Mouse (Mus musculus) stomach, postnatal 0 days (tissue): ENCODE data around the gene Teddm1b.

ENCODE experiments used
- CTCF ChIP-seq: IDR thresholded peaks from 2 replicates; pipeline ENCODE4 v1.5.1; 2016; ENCODE audit warnings: antibody characterized with exemption, low read depth, mild to moderate bottlenecking, moderate library complexity
- EP300 ChIP-seq: optimal IDR thresholded peaks from 2 replicates; pipeline ENCODE3; 2016; ENCODE audit warnings: antibody characterized with exemption

DNA sequence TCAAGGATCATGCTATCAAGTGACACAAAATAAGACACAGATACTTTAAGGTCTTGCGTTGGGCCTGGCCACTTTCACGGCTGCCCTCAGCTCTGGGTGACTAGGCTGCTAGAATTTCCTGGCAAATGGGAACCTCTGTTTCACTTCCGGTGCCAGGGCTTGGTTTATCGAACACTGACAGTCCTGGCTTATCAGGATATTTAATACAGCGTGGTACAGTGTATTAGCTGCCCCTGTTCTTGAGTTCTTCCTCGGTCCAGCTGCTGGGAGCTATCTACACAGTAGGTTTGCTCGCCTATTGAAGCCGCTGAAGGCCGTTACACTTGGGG, 35.8 kb downstream of the Teddm1b start:
- TF ChIP-seq CTCF: no peak
- TF ChIP-seq EP300: no peak
